Mouse (Mus musculus): Measurements from ENCODE around the gene Fam229b.

Fam229b gene

GRCm38 (mm10) chr10:39109489-39109874 is 24.2 kb downstream of the Fam229b start:
- DNase-seq: no peak

GRCm38 (mm10) chr10:39108837-39109488 is 24.8 kb downstream of the Fam229b start:
- no peak for DNase-seq

GRCm38 (mm10) chr10:39106935-39107334 is 26.8 kb downstream of the Fam229b start:
- DNase-seq: no peak

DNA sequence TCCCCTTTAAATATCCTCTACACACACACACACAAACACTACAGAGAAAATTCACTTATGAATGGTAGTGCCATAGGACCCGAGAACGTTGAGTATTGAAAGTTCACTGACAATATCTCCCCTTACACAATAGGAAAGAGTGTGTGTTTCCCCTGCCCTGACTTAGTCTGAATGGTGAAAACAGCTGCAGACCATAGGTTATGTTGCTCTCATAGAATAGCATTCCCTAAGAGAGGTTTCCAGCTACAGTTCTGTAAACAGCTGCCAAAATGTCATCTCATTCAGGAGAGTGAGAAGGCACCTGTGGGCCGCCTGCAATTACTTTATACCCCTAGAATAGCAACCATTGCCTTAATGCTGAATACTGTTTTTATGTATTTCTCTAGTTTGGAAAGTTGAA is 27.3 kb downstream of the Fam229b start:
- DNase-seq: no peak

- DNase-seq: no peak
These were observed 28.8 kb downstream of the Fam229b start for GRCm38 (mm10) chr10:39104803-39105449.

GRCm38 (mm10) chr10:39098746-39099145 is 35.0 kb downstream of the Fam229b start:
- no peak for DNase-seq

- peak; percentile 60 for DNase-seq
These were observed 36.7 kb downstream of the Fam229b start for GRCm38 (mm10) chr10:39096981-39097380.

GRCm38 (mm10) chr10:39072048-39072447 is 61.7 kb downstream of the Fam229b start:
- DNase-seq: no peak

Data from kidney, postnatal 10 days (tissue).